Mouse (Mus musculus) myocyte (in vitro differentiated cells): ENCODE data around the gene Psmd11.

Experiments
- POLR2A ChIP-seq: IDR thresholded peaks from one replicate; pipeline ENCODE4 v1.6.1; 2011; ENCODE audit warnings: low read depth, mild to moderate bottlenecking, control low read depth, moderate library complexity; ENCODE audit not compliant: insufficient read length
- TCF3 ChIP-seq: IDR thresholded peaks from one replicate; pipeline ENCODE4 v1.6.1; 2011; ENCODE audit warnings: low read depth, control low read depth; ENCODE audit not compliant: insufficient read length
- USF1 ChIP-seq: IDR thresholded peaks from one replicate; pipeline ENCODE4 v1.6.1; 2011; ENCODE audit warnings: low read depth, mild to moderate bottlenecking, control low read depth, moderate library complexity

- TF ChIP-seq TCF3 (peak; percentile 94), POLR2A (no peak), USF1 (no peak)
These were observed 84.1 kb downstream of the Psmd11 start for GRCm38 (mm10) chr11:80512313-80513056.
